Mouse (Mus musculus): ENCODE measurements around the gene Tmem150c. TPM values are rescaled to one million over a fixed set of nuclear protein-coding genes. Genes with fewer than 3 reads are reported as not detected.
A peak's percentile ranks its signal among the peaks of the same experiment; 100 is the strongest.

Tmem150c gene
- polyA plus RNA-seq, 1 experiment from 2014 or later = 3.6 TPM

- Histone ChIP-seq H3K4me1 (replicated peaks; ENCODE audit: control insufficient read depth, insufficient read depth, low read length) (no peaks in the 10 kb centered on the region), H3K27ac (ENCODE audit: low read depth, low read length) (no peak overlapping the region), H3K9ac (ENCODE audit: low read depth, low read length) (no peak overlapping the region), H3K4me2 (replicated peaks; ENCODE audit: low read depth, low read length) (no peak overlapping the region), H3K4me3 (ENCODE audit: low read depth, low read length) (no peak overlapping the region), H3K36me3 (ENCODE audit: control insufficient read depth, insufficient read depth, low read length) (no peaks in the 10 kb centered on the region), H3K9me3 (ENCODE audit: control insufficient read depth, low read length) (no peaks in the 10 kb centered on the region), H3K27me3 (ENCODE audit: control insufficient read depth, insufficient read depth, low read length) (no peaks in the 10 kb centered on the region)
- 96% methylated on average over 1 of the region's 1 CpGs for WGBS
- DNase-seq (ENCODE audit: low spot score) (no peak), ATAC-seq (ENCODE audit: low FRiP score) (no peak)
These were observed 57.2 kb downstream of the Tmem150c start for GRCm38 (mm10) chr5:100102395-100102794.

- H3K36me3 ChIP-seq (ENCODE audit: control insufficient read depth, insufficient read depth, low read length) = no peaks in the 10 kb centered on the region
- H3K4me3 ChIP-seq (ENCODE audit: low read depth, low read length) = no peak overlapping the region
- WGBS = 89% methylated on average over 4 of the region's 4 CpGs
- no peak overlapping the region for H3K4me2 ChIP-seq (replicated peaks; ENCODE audit: low read depth, low read length)
- H3K27me3 ChIP-seq (ENCODE audit: control insufficient read depth, insufficient read depth, low read length) = no peaks in the 10 kb centered on the region
- no peak for ATAC-seq (ENCODE audit: low FRiP score)
- H3K9ac ChIP-seq (ENCODE audit: low read depth, low read length) = no peak overlapping the region
- no peak for DNase-seq (ENCODE audit: low spot score)
- H3K27ac ChIP-seq (ENCODE audit: low read depth, low read length) = no peak overlapping the region
- H3K9me3 ChIP-seq (ENCODE audit: control insufficient read depth, low read length) = no peaks in the 10 kb centered on the region
- no peaks in the 10 kb centered on the region for H3K4me1 ChIP-seq (replicated peaks; ENCODE audit: control insufficient read depth, insufficient read depth, low read length)
These were observed 61.6 kb downstream of the Tmem150c start for GRCm38 (mm10) chr5:100097967-100098366.

- ATAC-seq (ENCODE audit: low FRiP score) (no peak), DNase-seq (ENCODE audit: low spot score) (no peak)
- Histone ChIP-seq H3K4me3 (ENCODE audit: low read depth, low read length) (no peak overlapping the region), H3K9me3 (ENCODE audit: control insufficient read depth, low read length) (no peaks in the 10 kb centered on the region), H3K4me2 (replicated peaks; ENCODE audit: low read depth, low read length) (no peak overlapping the region), H3K36me3 (ENCODE audit: control insufficient read depth, insufficient read depth, low read length) (no peaks in the 10 kb centered on the region), H3K4me1 (replicated peaks; ENCODE audit: control insufficient read depth, insufficient read depth, low read length) (no peaks in the 10 kb centered on the region), H3K27ac (ENCODE audit: low read depth, low read length) (no peak overlapping the region), H3K27me3 (ENCODE audit: control insufficient read depth, insufficient read depth, low read length) (no peaks in the 10 kb centered on the region), H3K9ac (ENCODE audit: low read depth, low read length) (no peak overlapping the region)
- 74% methylated on average over 5 of the region's 5 CpGs for WGBS
These were observed 62.7 kb downstream of the Tmem150c start for GRCm38 (mm10) chr5:100096955-100097354.

- 11% methylated on average over 17 of the region's 17 CpGs for WGBS
- no peaks in the 10 kb centered on the region for H3K36me3 ChIP-seq (ENCODE audit: control insufficient read depth, insufficient read depth, low read length)
- H3K4me3 ChIP-seq (ENCODE audit: low read depth, low read length) = no peak overlapping the region
- H3K9me3 ChIP-seq (ENCODE audit: control insufficient read depth, low read length) = no peaks in the 10 kb centered on the region
- H3K4me1 ChIP-seq (replicated peaks; ENCODE audit: control insufficient read depth, insufficient read depth, low read length) = 0 out of 2 replicates have a peak, but pooled peaks cover 2% of the 10 kb centered on the region
- H3K27me3 ChIP-seq (ENCODE audit: control insufficient read depth, insufficient read depth, low read length) = no peaks in the 10 kb centered on the region
- H3K4me2 ChIP-seq (replicated peaks; ENCODE audit: low read depth, low read length) = peak overlapping the region; percentile 15; the same call in 1 of the 2 replicates
- DNase-seq (ENCODE audit: low spot score) (peak; percentile 64), ATAC-seq (ENCODE audit: low FRiP score) (peak; percentile 91)
- H3K27ac ChIP-seq (ENCODE audit: low read depth, low read length) = peak overlapping the region; percentile 65
- H3K9ac ChIP-seq (ENCODE audit: low read depth, low read length) = peak overlapping the region; percentile 17; the same call in 1 of the 2 replicates
These were observed 68.0 kb downstream of the Tmem150c start for GRCm38 (mm10) chr5:100091602-100092001.

GRCm38 (mm10) chr5:100091263-100091594 lies 68.4 kb downstream of the Tmem150c start:
- ATAC-seq (ENCODE audit: low FRiP score) (peak; percentile 35; the same call in 1 of the 2 replicates), DNase-seq (ENCODE audit: low spot score) (peak; percentile 28)
- no peak overlapping the region for H3K4me3 ChIP-seq (ENCODE audit: low read depth, low read length)

GRCm38 (mm10) chr5:100090515-100091262 lies 68.9 kb downstream of the Tmem150c start:
- Histone ChIP-seq H3K4me2 (replicated peaks; ENCODE audit: low read depth, low read length) (no peak overlapping the region), H3K9me3 (ENCODE audit: control insufficient read depth, low read length) (no peaks in the 10 kb centered on the region), H3K27me3 (ENCODE audit: control insufficient read depth, insufficient read depth, low read length) (no peaks in the 10 kb centered on the region), H3K36me3 (ENCODE audit: control insufficient read depth, insufficient read depth, low read length) (no peaks in the 10 kb centered on the region), H3K9ac (ENCODE audit: low read depth, low read length) (no peak overlapping the region), H3K27ac (ENCODE audit: low read depth, low read length) (peak overlapping the region; percentile 65), H3K4me1 (replicated peaks; ENCODE audit: control insufficient read depth, insufficient read depth, low read length) (0 out of 2 replicates have a peak, but pooled peaks cover 2% of the 10 kb centered on the region), H3K4me3 (ENCODE audit: low read depth, low read length) (no peak overlapping the region)
- 42% methylated on average over 12 of the region's 12 CpGs for WGBS
- DNase-seq (ENCODE audit: low spot score) (peak; percentile 29), ATAC-seq (ENCODE audit: low FRiP score) (peak; percentile 53)

More at GRCm38 (mm10) chr5:100091263-100091594, 68.4 kb downstream of the Tmem150c start:
- peak overlapping the region; percentile 17; the same call in 1 of the 2 replicates for H3K9ac ChIP-seq (ENCODE audit: low read depth, low read length)
- peak overlapping the region; percentile 15; the same call in 1 of the 2 replicates for H3K4me2 ChIP-seq (replicated peaks; ENCODE audit: low read depth, low read length)
- H3K9me3 ChIP-seq (ENCODE audit: control insufficient read depth, low read length) = no peaks in the 10 kb centered on the region
- peak overlapping the region; percentile 65 for H3K27ac ChIP-seq (ENCODE audit: low read depth, low read length)
- no peaks in the 10 kb centered on the region for H3K27me3 ChIP-seq (ENCODE audit: control insufficient read depth, insufficient read depth, low read length)
- no peaks in the 10 kb centered on the region for H3K36me3 ChIP-seq (ENCODE audit: control insufficient read depth, insufficient read depth, low read length)
- 48% methylated on average over 10 of the region's 10 CpGs for WGBS
- H3K4me1 ChIP-seq (replicated peaks; ENCODE audit: control insufficient read depth, insufficient read depth, low read length) = 0 out of 2 replicates have a peak, but pooled peaks cover 2% of the 10 kb centered on the region

GRCm38 (mm10) chr5:100085097-100085496 lies 74.5 kb downstream of the Tmem150c start:
- DNase-seq (ENCODE audit: low spot score) = no peak
- Histone ChIP-seq H3K9me3 (ENCODE audit: control insufficient read depth, low read length) (no peaks in the 10 kb centered on the region), H3K4me1 (replicated peaks; ENCODE audit: control insufficient read depth, insufficient read depth, low read length) (no peaks in the 10 kb centered on the region), H3K9ac (ENCODE audit: low read depth, low read length) (no peak overlapping the region), H3K27ac (ENCODE audit: low read depth, low read length) (no peak overlapping the region), H3K27me3 (ENCODE audit: control insufficient read depth, insufficient read depth, low read length) (no peaks in the 10 kb centered on the region), H3K36me3 (ENCODE audit: control insufficient read depth, insufficient read depth, low read length) (no peaks in the 10 kb centered on the region), H3K4me3 (ENCODE audit: low read depth, low read length) (no peak overlapping the region), H3K4me2 (replicated peaks; ENCODE audit: low read depth, low read length) (no peak overlapping the region)
- ATAC-seq (ENCODE audit: low FRiP score) = no peak
- 90% methylated on average over 8 of the region's 8 CpGs for WGBS

GRCm38 (mm10) chr5:100083953-100084562 lies 75.5 kb downstream of the Tmem150c start:
- Histone ChIP-seq H3K4me2 (replicated peaks; ENCODE audit: low read depth, low read length) (no peak overlapping the region), H3K27ac (ENCODE audit: low read depth, low read length) (no peak overlapping the region), H3K9me3 (ENCODE audit: control insufficient read depth, low read length) (no peaks in the 10 kb centered on the region), H3K4me3 (ENCODE audit: low read depth, low read length) (no peak overlapping the region), H3K4me1 (replicated peaks; ENCODE audit: control insufficient read depth, insufficient read depth, low read length) (no peaks in the 10 kb centered on the region), H3K27me3 (ENCODE audit: control insufficient read depth, insufficient read depth, low read length) (no peaks in the 10 kb centered on the region), H3K36me3 (ENCODE audit: control insufficient read depth, insufficient read depth, low read length) (no peaks in the 10 kb centered on the region), H3K9ac (ENCODE audit: low read depth, low read length) (no peak overlapping the region)
- ATAC-seq (ENCODE audit: low FRiP score) (no peak), DNase-seq (ENCODE audit: low spot score) (no peak)
- WGBS = 77% methylated on average over 12 of the region's 12 CpGs

GRCm38 (mm10) chr5:100082006-100082405 lies 77.6 kb downstream of the Tmem150c start:
- WGBS = 91% methylated on average over 4 of the region's 4 CpGs
- Histone ChIP-seq H3K9ac (ENCODE audit: low read depth, low read length) (no peak overlapping the region), H3K4me1 (replicated peaks; ENCODE audit: control insufficient read depth, insufficient read depth, low read length) (no peaks in the 10 kb centered on the region), H3K27ac (ENCODE audit: low read depth, low read length) (no peak overlapping the region), H3K9me3 (ENCODE audit: control insufficient read depth, low read length) (no peaks in the 10 kb centered on the region), H3K27me3 (ENCODE audit: control insufficient read depth, insufficient read depth, low read length) (no peaks in the 10 kb centered on the region), H3K36me3 (ENCODE audit: control insufficient read depth, insufficient read depth, low read length) (no peaks in the 10 kb centered on the region), H3K4me2 (replicated peaks; ENCODE audit: low read depth, low read length) (no peak overlapping the region), H3K4me3 (ENCODE audit: low read depth, low read length) (no peak overlapping the region)
- no peak for DNase-seq (ENCODE audit: low spot score)
- ATAC-seq (ENCODE audit: low FRiP score) = no peak

All from hindbrain, embryonic 11.5 days (tissue).